Mouse (Mus musculus): ENCODE data around the gene Rps15.
A peak's percentile ranks its signal among the peaks of the same experiment; 100 is the strongest.

Rps15 gene

DNA sequence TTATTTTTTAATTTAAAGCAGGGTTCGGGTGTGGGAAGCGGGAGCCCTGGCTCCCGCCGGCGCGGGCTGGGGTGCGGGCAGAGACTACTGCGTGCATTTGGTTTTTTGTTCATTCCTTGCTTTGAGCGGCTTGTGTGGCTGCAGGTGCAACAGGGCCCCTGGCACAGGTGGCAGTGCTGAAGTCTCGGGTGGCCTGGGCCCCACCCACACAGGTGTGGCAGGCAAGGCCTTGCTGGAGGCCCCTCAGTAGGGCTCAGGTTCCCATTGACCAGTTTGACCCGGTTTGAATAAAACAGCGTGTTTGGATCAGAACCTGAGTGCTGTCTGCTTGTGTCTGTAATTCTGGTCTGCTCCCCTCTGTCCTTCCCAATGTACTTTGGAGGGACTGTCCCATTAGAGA is 4.2 kb upstream of the Rps15 start:
- DNase-seq (ENCODE audit: low read depth in 2 of 2, low spot score in 2 of 2), result no peak

DNA sequence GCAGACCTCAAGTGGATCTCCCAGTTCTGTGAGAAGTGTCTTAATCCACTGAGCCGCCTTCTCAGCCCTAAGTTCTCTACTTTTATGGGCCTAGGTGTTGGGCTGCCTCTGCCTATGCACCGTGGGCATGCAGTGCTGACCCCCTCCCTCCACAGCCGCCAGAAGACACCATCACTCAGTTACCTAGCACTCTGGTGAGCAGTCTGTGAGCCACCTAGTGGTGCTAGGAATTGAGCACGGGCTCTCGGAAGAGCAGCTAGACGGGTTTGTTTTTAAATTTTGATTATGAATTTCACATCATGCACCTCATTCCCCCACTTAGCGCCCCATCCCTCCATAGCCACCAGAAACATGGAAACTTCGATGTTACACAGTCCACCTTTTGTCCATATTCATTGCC is 3.6 kb upstream of the Rps15 start:
- no peak for DNase-seq (ENCODE audit: low read depth in 2 of 2, low spot score in 2 of 2)

DNA sequence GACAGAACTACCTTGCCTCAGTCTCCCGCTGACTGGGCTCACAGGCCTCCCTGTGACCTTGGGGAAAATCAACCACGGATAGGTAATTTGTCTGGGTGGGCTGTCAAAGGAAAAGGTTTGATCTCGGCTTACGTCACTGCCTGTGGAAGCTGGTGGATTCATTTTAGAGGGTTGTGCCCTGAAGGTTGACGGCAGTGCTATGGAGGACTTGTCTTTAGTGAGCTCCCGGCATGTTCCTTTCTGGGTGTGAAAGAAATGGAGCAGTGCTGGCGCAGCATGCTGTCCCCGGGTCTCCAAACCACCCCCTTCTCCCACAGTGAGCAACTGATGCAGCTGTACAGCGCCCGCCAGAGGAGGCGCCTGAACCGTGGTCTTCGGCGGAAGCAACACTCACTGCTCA is 1.1 kb downstream of the Rps15 start:
- DNase-seq (ENCODE audit: low read depth in 2 of 2, low spot score in 2 of 2), result peak in 1 of 2 experiments; percentile 14

DNA sequence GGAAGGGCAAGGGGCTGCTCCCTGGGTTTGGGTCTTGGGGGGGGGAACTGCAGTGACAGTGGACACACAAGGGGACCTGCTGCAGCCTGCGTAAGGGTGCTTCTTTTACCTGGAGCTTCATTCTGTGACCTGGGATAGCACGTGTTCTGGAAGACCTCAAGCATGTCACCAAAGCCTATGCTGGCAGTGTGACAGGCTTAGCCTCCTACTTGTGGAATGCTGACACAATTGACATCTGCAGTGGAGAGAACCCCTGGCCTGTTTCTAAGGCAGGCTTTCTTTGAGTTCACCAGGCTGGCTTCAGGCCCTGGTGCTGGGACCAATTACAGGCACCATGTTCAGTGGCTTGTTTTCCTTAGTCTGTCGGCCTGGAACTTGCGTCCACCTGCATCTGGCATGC is 2.1 kb downstream of the Rps15 start:
- DNase-seq (ENCODE audit: low read depth in 2 of 2, low spot score in 2 of 2), result no peak

DNA sequence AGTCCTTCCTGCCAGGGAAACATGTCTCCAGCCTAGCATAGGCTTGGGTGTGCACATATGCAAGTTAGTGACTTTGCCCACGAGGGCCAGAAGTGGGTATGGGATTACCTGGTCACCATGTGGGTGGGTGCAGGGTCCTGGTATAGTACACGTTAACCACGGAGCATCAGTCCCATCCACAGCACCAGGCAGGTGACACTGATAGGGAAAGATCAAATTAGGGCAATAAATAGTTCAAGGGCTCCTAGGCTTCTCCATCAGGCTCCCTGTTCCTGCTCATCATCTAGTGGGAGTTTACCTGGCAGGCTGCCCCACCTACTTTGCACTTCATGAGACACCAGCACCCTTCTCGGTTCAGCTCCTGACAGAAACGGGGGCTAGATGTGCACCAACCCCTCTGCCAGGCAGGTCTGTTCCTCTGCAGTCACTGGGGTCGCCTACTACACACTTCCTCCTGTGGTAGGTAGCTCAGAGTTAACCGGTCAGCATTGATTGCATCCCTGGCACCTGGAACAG is 2.6 kb downstream of the Rps15 start:
- DNase-seq (ENCODE audit: low read depth in 2 of 2, low spot score in 2 of 2), result no peak

DNA sequence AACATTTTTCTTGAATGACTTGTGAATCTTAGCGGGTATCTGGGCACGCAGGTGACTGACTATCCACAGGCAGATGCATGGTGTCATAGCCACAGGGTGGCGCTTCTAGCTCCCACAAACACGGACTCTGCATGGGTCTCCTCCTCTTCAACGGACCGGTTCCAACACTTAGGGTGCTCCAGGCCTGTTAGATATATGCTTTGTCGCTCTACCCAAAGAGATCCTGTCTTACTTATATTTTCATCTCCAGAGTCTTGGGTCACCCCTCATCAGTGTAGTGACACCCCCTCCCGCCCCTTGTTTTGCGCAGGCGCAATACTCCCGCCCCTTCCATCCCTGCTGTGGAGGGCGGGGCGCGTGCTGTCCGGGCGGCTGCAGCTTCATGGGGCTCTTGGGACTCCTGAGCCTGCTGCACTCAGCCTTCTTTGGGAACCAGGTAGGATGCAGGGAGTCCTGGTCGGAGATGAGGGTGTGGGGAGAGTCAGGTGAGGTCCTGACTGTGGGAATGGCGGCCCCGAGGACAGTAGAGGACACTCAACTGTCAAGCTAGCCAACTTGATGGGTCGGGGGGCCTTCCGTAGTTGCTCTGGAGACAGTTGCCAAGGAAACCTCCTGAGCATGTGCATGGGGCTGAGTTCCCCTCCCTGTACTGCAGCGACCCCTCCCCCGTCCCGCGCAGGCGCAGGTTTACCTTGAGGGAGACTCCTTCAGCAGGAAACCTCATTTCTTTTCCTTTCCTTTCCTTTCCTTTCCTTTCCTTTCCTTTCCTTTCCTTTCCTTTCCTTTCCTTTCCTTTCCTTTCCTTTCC is 3.6 kb downstream of the Rps15 start, which contains the start of gene Apc2:
Gene Apc2, plus strand, starts transcription at position 360 of the 808 bp plus-strand sequence.
- DNase-seq (ENCODE audit: low read depth in 2 of 2, low spot score in 2 of 2), result peak; percentile 65 to 70

DNA sequence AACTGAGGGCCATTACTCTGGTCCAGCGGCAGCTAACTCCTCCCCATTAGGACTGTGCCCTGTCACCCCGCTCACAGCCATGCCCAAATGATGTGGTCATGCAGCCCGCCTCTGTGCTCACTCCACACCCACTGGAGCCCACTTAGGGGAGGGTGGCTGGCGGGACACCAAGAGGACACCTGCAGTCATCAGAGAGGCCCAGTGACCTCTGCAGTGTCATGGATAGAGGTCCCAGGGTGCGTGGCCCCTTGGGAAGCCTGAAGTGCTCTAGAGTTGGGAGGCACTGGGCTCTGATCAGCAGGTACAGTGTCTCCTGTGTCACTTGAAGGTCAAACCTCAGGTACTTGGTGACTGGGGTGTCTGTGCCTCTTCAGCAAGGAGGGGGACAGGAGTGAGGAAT is 4.6 kb downstream of the Rps15 start:
- no peak for DNase-seq (ENCODE audit: low read depth in 2 of 2, low spot score in 2 of 2)

DNA sequence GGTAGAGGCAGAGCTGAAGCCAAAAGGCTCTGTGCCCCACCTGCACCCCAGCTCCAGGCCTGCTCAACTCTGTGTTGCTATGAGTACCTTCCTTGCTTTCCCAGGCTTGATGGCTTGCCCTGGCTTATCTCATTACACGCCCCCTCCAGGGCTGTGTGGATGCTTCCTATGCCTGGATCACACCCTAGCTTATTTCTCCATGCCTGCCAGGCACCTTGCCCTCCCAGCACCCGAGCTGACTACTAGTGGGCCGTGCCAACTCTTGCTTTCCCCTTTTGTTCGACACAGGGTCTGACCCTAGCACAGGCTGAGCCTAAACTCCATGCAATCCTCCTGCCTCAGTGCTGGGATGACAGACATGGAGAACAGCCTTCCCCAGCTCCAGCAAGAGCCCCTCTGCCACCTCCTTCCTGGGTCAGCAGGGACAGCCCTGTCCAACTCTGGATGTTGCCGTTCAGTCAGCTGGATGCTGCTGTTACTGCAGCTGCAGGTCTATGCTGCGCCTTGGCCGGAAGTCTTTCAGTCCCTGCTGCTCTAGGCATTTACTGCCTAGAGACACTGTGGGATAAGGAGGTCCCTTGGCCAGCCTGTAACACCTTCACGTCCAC is 5.4 kb downstream of the Rps15 start:
- DNase-seq (ENCODE audit: low read depth in 2 of 2, low spot score in 2 of 2), result no peak

DNA sequence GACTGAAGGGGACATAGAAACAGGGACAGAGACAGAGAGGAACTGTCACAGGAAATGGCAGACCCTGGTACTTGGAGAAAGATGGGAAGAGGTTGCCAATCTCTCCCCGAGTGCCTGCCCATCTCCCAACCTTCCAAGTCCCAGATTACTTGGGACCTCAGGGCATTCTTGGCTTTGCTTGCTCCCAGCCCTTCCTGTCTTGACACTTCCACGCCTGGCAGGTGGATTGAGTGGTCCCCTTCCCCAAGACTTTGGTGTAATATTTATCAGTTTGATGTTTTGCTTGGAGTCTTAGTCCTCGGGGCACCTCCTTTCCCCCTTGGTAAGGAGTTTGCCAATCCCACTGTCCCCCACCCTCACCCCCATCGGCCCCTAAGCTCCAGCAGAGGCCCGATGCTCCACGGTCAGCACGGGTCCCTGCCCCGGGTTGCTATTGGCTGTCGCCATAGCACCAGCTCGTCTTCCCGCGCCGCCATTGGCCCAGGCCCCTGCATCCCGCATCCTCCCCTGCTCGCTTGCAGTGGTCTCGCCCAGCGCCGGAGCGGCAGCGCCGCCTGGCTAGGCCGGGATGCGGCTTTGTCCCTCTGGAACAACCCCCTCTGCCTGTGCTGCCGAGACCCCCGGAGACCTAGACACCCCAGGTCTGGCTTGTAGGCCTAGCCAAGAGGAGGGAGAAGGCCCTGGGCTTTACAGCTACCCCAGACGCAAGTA is 6.5 kb downstream of the Rps15 start:
- no peak for DNase-seq (ENCODE audit: low read depth in 2 of 2, low spot score in 2 of 2)

DNA sequence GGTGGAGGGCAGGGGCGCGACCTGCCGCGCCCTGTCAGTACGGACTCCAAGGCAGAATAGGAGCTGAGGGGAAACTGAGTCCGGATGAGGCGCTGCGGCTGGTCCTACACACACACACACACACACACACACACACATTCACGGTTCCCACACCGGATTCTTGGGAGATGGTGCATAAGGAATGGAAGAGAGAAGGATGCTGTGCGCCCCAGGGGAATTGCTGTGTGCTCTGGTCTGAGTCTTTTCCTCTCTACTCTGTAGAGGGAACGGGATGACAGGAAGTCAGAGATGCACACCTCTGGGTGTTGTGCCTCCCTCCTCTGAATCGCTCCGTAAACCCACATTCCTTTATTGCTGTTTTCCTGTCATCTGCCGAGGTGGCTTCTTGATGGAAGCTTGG is 7.0 kb downstream of the Rps15 start:
- DNase-seq (ENCODE audit: low read depth in 2 of 2, low spot score in 2 of 2), result no peak

DNA sequence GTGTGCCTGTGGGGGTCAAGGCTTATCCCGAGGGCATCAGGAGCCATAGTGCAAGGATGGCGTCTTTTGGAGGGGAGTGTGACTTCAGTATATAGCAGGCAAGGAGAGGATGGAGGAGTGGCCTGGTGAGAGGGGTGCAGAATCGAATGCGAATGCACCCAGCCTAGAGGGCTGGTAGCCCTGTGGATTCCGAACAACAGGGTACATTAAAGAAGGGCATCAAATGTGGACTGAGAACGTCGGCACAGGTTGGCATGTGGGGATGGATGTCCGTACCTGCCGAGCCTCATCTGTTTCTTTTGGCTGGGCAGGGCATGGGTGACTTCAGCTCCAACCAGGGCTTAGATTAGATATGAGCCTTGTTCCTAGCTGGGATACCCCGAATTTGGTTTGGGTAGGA is 7.6 kb downstream of the Rps15 start:
- DNase-seq (ENCODE audit: low read depth in 2 of 2, low spot score in 2 of 2), result no peak

DNA sequence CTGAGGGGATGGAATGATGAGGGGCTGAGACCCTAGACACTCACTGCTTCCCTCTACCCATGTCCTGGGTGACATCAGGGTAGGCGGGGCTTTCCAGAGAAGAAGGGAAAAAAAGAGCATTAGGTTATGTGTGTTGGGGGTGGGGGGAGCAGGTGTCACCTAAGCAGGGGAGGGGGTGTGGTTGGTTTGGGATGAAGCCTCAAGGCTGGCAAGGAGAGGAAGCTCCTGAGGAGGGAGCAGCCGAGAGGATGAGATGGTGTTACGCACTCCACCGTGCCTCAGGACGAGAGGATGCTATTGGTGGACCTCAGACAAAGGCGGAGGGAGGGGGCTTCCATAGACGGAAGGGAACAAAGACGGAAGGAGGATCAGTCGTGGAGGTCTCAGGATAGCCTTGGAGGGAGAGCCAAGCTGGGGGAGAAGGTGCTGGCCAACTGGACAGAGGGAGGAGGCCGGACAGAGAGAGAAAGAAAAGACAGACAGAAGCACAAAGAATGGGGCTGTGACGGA is 8.5 kb downstream of the Rps15 start:
- DNase-seq (ENCODE audit: low read depth in 2 of 2, low spot score in 2 of 2), result no peak

DNA sequence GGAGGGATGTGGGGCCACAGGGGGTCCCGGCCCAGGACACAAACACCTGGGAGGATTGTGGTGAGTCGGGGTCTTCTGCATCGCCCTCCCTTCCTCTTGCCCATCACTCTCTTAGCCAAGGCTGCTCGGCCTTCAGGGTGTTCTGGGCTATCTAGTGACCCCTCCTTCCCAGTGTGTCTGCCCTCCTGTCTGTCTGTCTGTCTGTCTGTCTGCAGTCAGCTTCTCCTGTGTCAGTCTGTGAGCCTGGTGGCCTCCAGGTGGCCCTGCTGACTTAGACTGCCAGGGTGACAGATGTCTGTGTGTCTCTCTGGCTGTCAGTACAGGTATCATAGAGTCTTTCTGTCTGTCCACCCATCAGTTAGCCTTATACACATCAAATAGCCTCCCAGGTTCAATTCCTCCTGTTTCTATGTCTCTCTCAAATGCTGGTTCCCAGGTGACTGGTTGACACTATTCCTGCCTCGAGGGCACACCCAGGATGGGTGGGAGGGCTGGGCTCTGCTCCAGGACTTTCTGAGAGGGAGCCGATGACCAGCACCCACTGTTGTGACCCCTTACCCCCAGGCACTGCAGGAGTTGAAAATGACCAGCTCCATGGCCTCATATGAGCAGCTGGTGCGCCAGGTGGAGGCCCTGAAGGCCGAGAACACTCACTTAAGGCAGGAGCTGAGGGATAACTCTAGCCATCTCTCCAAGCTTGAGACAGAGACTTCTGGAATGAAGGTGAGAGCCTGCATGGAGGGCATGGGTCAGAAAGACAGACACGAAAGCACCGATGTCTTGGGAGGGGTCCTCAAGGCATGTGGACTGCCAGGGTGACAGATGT is 9.2 kb downstream of the Rps15 start:
- no peak for DNase-seq (ENCODE audit: low read depth in 2 of 2, low spot score in 2 of 2)

DNA sequence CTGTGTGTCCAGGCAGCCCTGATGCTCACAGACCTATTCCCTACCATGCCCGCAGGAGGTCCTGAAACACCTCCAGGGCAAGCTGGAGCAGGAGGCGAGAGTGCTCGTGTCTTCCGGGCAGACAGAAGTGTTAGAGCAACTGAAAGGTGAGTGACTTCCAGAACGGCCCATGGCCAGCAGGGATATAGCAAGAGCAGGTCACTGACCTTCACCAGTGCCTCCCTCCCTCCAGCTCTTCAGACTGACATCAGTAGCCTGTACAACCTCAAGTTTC is 9.8 kb downstream of the Rps15 start:
- no peak for DNase-seq (ENCODE audit: low read depth in 2 of 2, low spot score in 2 of 2)

DNA sequence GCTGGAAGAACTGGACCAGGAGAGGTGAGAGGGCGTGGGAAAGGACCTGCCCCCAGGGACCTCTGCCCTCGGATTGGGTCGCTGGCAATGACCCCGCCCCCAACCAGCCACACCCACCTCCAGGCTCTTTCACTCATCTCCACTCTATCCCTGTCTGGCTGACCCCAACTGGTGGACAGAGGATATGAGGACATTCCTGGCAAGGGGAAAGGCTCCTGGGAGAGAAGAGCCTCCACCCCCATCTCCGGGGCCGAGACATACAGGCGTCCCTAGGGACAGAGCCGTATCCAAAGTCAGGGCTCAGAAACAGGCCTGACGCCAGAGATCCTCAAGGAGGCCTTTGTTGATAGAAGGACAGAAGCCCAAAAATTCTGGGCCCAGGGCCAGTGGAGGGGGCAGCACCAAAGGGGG is 10.2 kb downstream of the Rps15 start:
- DNase-seq (ENCODE audit: low read depth in 2 of 2, low spot score in 2 of 2), result no peak

DNA sequence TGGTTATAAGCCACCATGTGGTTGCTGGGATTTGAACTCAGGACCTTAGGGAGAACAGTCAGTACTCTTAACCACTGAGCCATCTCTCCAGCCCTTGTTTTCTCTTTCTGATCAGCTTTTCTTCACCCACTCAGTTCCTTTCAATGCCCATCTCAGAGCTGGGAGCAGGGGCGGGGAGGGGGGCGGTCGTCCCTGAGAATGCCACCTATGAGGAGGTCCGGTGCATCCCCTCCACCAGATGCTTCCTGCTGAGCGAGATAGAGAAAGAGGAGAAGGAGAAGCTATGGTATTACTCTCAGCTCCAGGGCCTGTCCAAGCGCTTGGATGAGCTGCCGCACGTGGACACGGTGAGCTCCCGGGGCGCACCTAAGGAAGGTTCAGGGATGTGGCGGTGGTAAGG is 12.2 kb downstream of the Rps15 start:
- DNase-seq (ENCODE audit: low read depth in 2 of 2, low spot score in 2 of 2), result no peak

DNA sequence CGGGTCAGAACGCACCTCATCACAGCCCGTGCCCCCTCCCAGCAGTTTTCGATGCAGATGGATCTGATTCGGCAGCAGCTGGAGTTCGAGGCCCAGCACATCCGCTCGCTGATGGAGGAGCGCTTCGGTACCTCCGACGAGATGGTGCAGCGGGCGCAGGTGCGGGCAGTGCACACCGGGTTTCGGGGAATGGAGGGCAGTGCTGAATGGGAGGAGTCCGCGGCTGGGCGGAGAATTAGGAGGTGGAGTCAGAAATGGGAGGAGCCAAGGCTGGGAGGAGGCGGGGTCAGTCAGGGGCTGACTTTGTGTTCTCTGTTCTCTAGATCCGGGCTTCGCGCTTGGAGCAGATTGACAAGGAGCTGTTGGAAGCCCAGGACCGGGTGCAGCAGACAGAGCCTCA is 12.6 kb downstream of the Rps15 start:
- peak in 1 of 2 experiments; percentile 40 for DNase-seq (ENCODE audit: low read depth in 2 of 2, low spot score in 2 of 2)

DNA sequence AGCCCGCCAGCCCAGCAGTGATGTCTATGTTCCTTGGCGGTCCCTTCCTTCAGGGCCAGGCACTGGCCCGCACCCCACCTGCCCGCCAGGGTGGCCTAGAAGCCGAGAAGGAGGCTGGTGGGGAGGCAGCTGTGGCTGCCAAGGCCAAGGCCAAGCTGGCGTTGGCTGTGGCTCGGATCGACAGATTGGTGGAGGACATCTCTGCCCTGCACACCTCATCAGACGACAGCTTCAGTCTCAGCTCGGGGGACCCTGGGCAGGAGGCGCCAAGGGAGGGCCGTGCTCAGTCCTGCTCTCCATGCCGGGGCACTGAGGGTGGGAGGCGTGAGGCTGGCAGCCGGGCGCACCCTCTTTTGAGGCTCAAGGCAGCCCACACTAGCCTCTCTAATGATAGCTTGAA is 19.3 kb downstream of the Rps15 start:
- no peak for DNase-seq (ENCODE audit: low read depth in 2 of 2, low spot score in 2 of 2)

DNA sequence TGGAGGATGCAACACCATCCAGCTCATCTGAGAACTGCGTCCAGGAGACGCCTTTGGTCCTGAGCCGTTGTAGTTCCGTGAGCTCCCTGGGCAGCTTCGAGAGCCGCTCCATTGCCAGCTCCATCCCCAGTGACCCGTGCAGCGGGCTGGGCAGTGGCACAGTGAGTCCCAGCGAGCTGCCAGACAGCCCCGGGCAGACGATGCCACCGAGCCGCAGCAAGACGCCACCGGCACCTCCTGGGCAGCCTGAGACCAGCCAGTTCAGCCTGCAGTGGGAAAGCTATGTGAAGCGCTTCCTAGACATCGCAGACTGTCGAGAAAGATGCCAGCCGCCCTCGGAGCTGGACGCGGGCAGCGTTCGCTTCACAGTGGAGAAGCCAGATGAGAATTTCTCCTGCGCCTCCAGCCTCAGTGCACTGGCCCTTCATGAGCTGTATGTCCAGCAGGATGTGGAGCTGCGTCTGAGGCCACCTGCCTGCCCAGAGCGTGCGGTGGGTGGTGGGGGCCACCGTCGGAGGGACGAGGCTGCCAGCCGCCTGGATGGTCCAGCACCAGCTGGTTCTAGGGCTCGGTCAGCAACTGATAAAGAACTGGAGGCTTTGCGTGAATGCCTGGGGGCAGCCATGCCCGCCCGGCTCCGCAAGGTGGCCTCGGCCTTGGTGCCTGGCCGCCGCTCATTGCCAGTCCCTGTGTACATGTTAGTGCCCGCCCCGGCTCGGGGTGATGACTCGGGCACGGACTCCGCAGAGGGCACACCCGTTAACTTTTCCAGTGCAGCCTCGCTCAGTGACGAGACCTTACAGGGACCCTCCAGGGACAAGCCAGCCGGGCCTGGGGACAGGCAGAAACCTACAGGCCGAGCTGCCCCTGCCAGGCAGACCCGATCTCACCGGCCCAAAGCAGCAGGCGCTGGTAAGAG is 20.6 kb downstream of the Rps15 start:
- DNase-seq (ENCODE audit: low read depth in 2 of 2, low spot score in 2 of 2), result no peak

DNA sequence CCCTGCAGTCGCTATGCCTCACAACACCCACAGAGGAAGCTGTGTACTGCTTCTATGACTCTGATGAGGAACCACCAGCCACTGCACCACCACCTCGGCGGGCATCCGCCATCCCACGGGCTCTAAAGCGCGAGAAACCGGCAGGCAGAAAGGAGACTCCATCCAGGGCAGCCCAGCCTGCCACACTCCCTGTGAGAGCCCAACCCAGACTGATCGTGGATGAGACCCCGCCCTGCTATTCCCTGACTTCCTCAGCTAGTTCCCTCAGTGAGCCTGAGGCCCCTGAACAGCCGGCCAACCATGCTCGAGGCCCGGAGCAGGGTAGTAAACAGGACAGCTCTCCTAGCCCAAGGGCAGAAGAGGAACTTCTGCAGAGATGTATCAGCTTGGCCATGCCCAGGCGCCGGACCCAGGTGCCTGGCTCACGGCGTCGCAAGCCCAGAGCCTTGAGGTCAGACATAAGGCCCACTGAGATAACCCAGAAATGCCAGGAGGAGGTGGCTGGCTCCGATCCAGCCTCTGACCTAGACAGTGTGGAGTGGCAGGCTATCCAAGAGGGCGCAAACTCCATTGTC is 21.5 kb downstream of the Rps15 start:
- DNase-seq (ENCODE audit: low read depth in 2 of 2, low spot score in 2 of 2), result no peak

Data from CD8-positive naive resting alpha-beta T cell, adult 2 months (primary cell).